Mouse (Mus musculus) central nervous system, embryonic 14 days (tissue): ENCODE results near the gene Spem1. TPM values are rescaled to one million over a fixed set of nuclear protein-coding genes. Genes with fewer than 3 reads are reported as not detected.

Source experiments
- polyA plus RNA-seq: library from polyadenylated mRNA; depleted of rRNA; stranded (reverse); fragments of >200 nt; gene quantifications from 2 replicates; pipeline ENCODE4 v1.2.3, GENCODE M21; 2012; rRNA removed

The Spem1 gene
- 1.5 and 2.1 TPM in 2 replicates for polyA plus RNA-seq

GRCm38 (mm10) chr11:69822080-69822479 is at the start of gene Spem1:
Gene Spem1 (minus strand): TSS chr11:69822180.

DNA sequence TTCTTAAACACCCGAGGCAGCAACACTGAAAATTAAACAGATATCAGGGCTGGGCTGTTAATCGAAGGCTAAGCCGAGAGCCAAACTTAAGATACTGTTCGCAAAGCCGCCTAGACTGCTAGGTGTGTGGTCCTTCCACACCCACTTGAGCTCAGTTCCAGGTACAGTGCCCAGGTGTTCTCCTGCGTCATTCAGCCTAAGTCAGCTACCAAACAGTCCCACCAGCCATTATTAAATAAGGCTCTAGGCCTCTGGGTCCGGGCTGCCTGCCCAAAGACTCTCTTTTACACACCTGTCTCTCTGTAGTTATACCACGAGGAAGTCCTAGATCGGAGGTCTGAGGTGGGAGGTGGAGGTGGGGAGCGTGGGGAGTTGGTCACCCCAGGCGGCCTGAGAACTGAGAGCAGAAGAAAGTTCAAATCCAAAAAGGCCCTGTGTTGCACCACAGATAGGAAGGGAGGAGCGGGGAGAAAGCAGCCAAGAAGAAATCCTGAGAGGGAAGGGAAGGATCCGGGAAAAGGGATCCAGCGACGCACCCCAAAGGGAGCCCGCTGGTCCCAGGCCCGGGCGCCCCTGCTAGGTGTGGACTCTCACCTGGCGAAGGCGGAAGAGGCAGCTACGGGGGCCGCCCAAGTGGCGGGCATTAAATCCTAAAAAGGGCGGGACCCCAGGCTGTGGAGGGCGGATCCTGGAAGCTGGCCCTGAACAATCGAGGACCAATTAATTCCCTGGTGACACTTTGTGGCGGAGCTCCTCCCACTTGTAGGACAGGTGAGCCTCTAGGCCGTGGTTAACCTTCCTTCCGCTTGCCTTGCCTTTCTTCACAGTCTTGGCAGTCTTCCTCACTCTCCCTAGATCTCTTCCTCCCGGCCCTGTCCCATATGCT is 36.4 kb upstream of the Spem1 start, which contains the start of gene Tnk1:
Gene Tnk1, minus strand, starts transcription at position 618 of the 886 bp plus-strand sequence.

GRCm38 (mm10) chr11:69846198-69846680 is 24.3 kb upstream of the Spem1 start, which contains the start of gene Plscr3:
Gene Plscr3 (plus strand): TSS chr11:69846376.

GRCm38 (mm10) chr11:69837952-69838713 is 16.2 kb upstream of the Spem1 start, which contains the start of gene Tmem256:
Gene Tmem256 (plus strand): TSS chr11:69838514.

DNA sequence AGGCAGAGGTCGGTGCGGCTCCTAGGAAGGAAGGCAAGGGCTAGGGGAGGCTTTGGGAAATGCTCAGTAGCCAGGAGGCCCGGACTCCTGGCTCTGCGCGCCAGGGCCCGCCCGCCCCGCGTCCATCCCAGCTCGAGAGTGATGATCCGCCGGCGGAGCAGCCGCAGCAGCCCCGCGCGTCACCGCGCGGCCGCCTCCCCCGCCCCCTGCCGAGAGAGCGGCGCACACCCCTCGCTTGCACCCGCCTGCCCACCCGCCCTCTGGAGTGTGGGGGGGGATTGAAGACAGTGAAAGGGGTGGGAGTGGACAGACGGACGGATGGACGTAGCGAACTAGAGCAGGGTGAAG is 15.6 kb upstream of the Spem1 start, which contains the start of gene Nlgn2:
Gene Nlgn2, minus strand, starts transcription at position 181 of the 348 bp plus-strand sequence.

GRCm38 (mm10) chr11:69818365-69818764 is 3.6 kb downstream of the Spem1 start, which contains the start of gene Spem2:
Gene Spem2 (minus strand): TSS chr11:69818465.

DNA sequence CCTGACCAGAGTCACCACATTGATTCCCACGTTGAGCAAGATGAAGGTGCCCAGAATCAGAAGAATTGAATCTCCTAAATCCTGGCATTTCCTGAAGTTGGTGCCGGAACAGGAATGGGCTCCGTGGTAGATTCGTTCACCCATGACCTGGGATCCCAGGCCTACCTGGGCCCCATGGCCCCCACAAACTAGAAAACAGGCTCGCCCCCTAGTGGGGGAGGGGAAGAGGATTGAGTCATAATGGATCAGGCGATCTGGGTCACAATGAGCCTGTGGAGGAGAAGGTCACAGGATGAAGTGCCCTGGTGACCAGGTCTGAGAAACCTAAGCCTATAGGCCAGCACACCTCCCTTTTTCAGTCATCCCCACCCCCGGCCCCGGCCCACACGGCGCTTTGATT is 6.8 kb downstream of the Spem1 start, which contains the start of gene Gm39566:
Gene Gm39566, minus strand, starts transcription at position 144 of the 400 bp plus-strand sequence.

DNA sequence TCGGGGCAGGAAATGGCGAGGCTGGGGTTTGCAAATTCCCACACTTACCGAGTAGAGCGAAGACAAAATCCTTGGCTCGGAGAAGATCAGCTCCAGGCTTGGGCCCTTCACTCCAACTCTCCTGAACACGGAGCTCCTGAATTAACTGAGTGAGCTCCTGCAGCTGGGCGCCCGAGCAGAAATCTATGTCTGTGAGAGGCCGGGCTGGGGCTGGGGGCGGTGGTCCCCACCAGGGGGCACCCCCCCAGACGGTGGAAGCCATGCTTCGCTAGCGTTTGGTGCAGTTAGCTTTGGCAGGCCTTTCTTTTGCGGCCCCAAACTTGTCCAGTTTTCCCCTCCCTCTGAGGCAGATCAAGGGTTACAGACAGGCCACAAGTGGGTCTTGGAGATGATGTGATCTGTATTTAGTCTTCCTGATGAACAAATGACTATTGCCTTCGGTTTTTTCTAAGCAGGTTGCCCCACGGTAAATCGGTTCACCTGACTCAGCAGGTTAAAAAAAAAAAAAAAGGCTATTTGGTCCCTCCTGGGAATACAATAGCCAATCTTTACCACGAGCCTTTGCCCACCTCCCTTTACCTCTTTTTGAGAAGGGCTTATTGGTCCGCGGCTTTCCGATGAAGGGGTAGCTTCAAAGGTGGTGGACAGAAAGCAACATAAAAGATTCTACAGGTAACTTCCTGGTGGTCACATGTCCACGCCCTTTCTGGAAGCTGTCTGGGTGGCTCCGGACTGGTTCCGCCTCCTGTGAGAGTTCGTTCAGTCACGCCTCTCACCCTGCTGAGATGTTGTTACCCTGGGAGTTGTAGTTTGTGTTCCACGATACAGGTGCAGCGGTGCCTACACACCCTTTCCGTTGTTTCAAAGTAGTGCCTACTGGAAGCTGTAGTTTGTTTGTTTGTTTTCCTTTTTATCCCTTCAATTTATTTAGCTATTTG is 16.7 kb downstream of the Spem1 start, which contains the start of gene Tmem102:
Gene Tmem102, minus strand, starts transcription at position 653 of the 938 bp plus-strand sequence.

DNA sequence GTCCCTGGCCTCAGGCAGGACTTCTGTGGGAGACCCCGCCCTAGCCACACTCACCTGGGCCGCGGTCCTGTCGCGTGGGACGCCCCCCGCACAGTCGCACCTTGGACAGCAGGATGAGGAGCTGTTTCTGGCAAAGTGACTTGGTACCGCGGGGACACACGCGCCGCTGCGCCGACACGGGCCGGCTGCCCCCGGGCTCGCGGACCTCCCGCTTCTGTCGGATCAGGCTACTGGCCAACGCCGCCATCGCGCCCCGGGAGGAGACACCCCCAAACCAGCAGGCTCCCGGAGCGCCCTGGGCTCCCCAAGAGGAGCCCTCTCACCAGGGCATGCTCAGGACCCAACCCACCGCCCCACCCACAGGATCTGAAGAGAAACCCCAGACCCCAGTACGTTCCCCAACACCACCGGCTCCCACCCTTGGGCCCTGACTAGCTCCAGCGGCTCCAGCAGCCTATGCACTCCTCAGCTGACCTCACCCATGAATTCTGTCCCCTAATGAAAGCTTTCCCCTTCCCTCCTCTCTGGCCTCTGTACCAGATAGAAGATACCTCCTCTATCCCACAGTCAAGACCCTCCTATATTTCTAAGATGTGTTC is 20.5 kb downstream of the Spem1 start, which contains the start of gene Fgf11:
Gene Fgf11, minus strand, starts transcription at position 479 of the 599 bp plus-strand sequence.

GRCm38 (mm10) chr11:69795168-69795982 is 26.6 kb downstream of the Spem1 start, which contains the start of gene Chrnb1:
Gene Chrnb1 (minus strand): TSS chr11:69795943.

Other genes with a start within 250 kb of the Spem1 start
- gene Wrap53, start 241.9 kb downstream of the Spem1 start, polyA plus RNA-seq, result 19.6 and 22.7 TPM in 2 replicates
- gene Trp53, start 241.8 kb downstream of the Spem1 start, polyA plus RNA-seq, result 118 TPM in 2 replicates
- 47.1 and 54.8 TPM in 2 replicates for gene Atp1b2, start 216.2 kb downstream of the Spem1 start, polyA plus RNA-seq
- not detected in 2 replicates for gene Shbg, start 204.3 kb downstream of the Spem1 start, polyA plus RNA-seq
- 18.7 and 19.4 TPM in 2 replicates for gene Sat2, start 200.2 kb downstream of the Spem1 start, polyA plus RNA-seq
- gene Fxr2, start 189.2 kb downstream of the Spem1 start, polyA plus RNA-seq, result 144 and 164 TPM in 2 replicates
- 0.12 and 0.38 TPM in 2 replicates for gene Sox15, start 166.9 kb downstream of the Spem1 start, polyA plus RNA-seq
- gene Mpdu1, start 159.5 kb downstream of the Spem1 start, polyA plus RNA-seq, result 132 and 137 TPM in 2 replicates
- 9.8 and 10.6 TPM in 2 replicates for gene Cd68, start 156.0 kb downstream of the Spem1 start, polyA plus RNA-seq
- 922 and 1,086 TPM in 2 replicates for gene Eif4a1, start 149.8 kb downstream of the Spem1 start, polyA plus RNA-seq
- 152 and 154 TPM in 2 replicates for gene Senp3, start 140.1 kb downstream of the Spem1 start, polyA plus RNA-seq
- gene Tnfsf13, start 136.4 kb downstream of the Spem1 start, polyA plus RNA-seq, result 0.74 and 1.5 TPM in 2 replicates
- 4.1 and 8.2 TPM in 2 replicates for gene Tnfsf12, start 126.3 kb downstream of the Spem1 start, polyA plus RNA-seq
- 1.3 and 2.6 TPM in 2 replicates for gene Tnfsfm13, start 126.1 kb downstream of the Spem1 start, polyA plus RNA-seq
- gene Polr2a, start 63.5 kb downstream of the Spem1 start, polyA plus RNA-seq, result 59.4 and 63.8 TPM in 2 replicates
- gene Slc35g3, start 60.2 kb downstream of the Spem1 start, polyA plus RNA-seq, result 0.84 and 1.1 TPM in 2 replicates
- 9.7 and 10.8 TPM in 2 replicates for gene Zbtb4, start 56.3 kb downstream of the Spem1 start, polyA plus RNA-seq
- gene Chrnb1, start 26.2 kb downstream of the Spem1 start, polyA plus RNA-seq, result 2.9 and 12.3 TPM in 2 replicates
- gene Fgf11, start 20.3 kb downstream of the Spem1 start, polyA plus RNA-seq, result 20.0 and 20.9 TPM in 2 replicates
- 0.17 and 0.46 TPM in 2 replicates for gene Tmem102, start 16.6 kb downstream of the Spem1 start, polyA plus RNA-seq
- not detected in 2 replicates for gene Gm39566, start 6.9 kb downstream of the Spem1 start, polyA plus RNA-seq
- gene Spem2, start 3.7 kb downstream of the Spem1 start, polyA plus RNA-seq, result not detected in 2 replicates
- gene Nlgn2, start 15.6 kb upstream of the Spem1 start, polyA plus RNA-seq, result 125 and 136 TPM in 2 replicates
- 203 and 228 TPM in 2 replicates for gene Tmem256, start 16.3 kb upstream of the Spem1 start, polyA plus RNA-seq
- gene Plscr3, start 24.2 kb upstream of the Spem1 start, polyA plus RNA-seq, result 98.8 and 111 TPM in 2 replicates
- 0.05 and 0.81 TPM in 2 replicates for gene Tnk1, start 36.5 kb upstream of the Spem1 start, polyA plus RNA-seq
- gene Tmem95, start 55.8 kb upstream of the Spem1 start, polyA plus RNA-seq, result not detected in 2 replicates
- 1.7 and 2.3 TPM in 2 replicates for gene Kctd11, start 59.2 kb upstream of the Spem1 start, polyA plus RNA-seq
- gene Acap1, start 73.4 kb upstream of the Spem1 start, polyA plus RNA-seq, result 0.90 and 1.4 TPM in 2 replicates
- 11.9 and 13.9 TPM in 2 replicates for gene 2810408A11Rik, start 78.8 kb upstream of the Spem1 start, polyA plus RNA-seq
- gene Neurl4, start 78.9 kb upstream of the Spem1 start, polyA plus RNA-seq, result 113 and 134 TPM in 2 replicates
- 100 and 101 TPM in 2 replicates for gene Gps2, start 91.7 kb upstream of the Spem1 start, polyA plus RNA-seq
- gene Eif5a, start 99.8 kb upstream of the Spem1 start, polyA plus RNA-seq, result 830 and 831 TPM in 2 replicates
- 43.9 and 49.9 TPM in 2 replicates for gene Ybx2, start 113.6 kb upstream of the Spem1 start, polyA plus RNA-seq
- 9.7 and 10.0 TPM in 2 replicates for gene Slc2a4, start 126.0 kb upstream of the Spem1 start, polyA plus RNA-seq
- gene Cldn7, start 142.6 kb upstream of the Spem1 start, polyA plus RNA-seq, result 0.27 and 3.1 TPM in 2 replicates
- 101 and 111 TPM in 2 replicates for gene Ctdnep1, start 159.0 kb upstream of the Spem1 start, polyA plus RNA-seq
- 127 and 144 TPM in 2 replicates for gene Elp5, start 160.3 kb upstream of the Spem1 start, polyA plus RNA-seq
- 521 and 610 TPM in 2 replicates for gene Gabarap, start 169.0 kb upstream of the Spem1 start, polyA plus RNA-seq
- 60.2 and 65.1 TPM in 2 replicates for gene Phf23, start 173.6 kb upstream of the Spem1 start, polyA plus RNA-seq
- gene Dvl2, start 178.4 kb upstream of the Spem1 start, polyA plus RNA-seq, result 42.8 and 47.8 TPM in 2 replicates
- 45.6 and 50.3 TPM in 2 replicates for gene Acadvl, start 193.2 kb upstream of the Spem1 start, polyA plus RNA-seq
- gene Dlg4, start 194.8 kb upstream of the Spem1 start, polyA plus RNA-seq, result 202 and 211 TPM in 2 replicates
- 2.0 and 2.2 TPM in 2 replicates for gene Asgr1, start 231.9 kb upstream of the Spem1 start, polyA plus RNA-seq